Mouse (Mus musculus): ENCODE results near the gene Scgb1b30.

DNA sequence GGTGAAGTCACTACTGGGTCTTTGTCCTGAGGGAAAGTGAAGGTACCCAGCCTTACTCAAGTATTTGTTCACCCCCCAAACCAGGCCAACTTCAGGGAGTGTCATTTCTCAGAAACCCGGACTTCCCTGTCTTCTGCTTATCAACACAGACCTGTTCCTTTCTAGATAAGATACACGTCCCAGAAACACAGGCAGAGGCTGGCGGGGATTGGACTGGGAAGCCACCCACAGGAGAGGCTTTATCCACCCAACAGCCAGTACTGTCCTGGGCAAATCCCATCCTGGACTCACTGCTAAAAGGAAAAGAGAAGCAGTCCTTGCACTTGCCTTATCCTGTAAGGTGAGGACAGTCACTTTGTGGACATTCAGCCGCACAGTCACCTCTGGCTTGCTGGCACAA, 52.0 kb downstream of the Scgb1b30 start:
- TF ChIP-seq CTCF (IDR thresholded peaks at IDR 0.05; ENCODE audit: low read depth) (no peak), EP300 (IDR thresholded peaks at IDR 0.05; ENCODE audit: low read depth) (peak; percentile 78)
